Mouse (Mus musculus): ENCODE measurements around the gene Ets1. TPM values are rescaled to one million over a fixed set of nuclear protein-coding genes. Genes with fewer than 3 reads are reported as not detected.

Gene Ets1
- polyA plus RNA-seq, 1 experiment = 7.4 TPM

DNA sequence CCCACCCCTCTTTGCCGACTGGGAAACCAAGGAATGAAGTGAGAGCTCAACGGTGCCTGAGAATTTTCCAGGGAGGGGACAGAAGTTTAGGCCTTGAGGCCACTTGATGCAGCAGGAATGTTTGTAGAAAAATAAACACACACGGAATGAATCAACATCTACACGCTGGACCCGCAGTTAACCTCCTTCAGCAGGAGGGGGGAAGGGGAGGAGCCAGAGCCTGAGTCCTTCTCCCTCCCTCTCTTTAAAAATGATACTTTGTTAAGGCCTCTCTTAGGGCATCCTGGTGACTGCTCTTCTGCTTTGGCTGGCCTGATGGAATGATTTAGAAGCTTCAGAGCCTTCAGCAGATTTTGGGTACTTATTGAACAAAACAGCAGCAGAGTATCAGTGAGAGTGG lies 73.3 kb downstream of the Ets1 start:
- Histone ChIP-seq H3K27ac (ENCODE audit: insufficient read depth, low read depth, low read length) (no peak overlapping the region), H3K4me1 (ENCODE audit: control insufficient read depth, insufficient read depth, low read length) (peaks cover 14% of the 10 kb centered on the region), H3K4me3 (ENCODE audit: insufficient read depth, low read length) (no peak overlapping the region)
- no peak for TF ChIP-seq CTCF (IDR thresholded peaks at IDR 0.05; ENCODE audit: low read depth, low read length)
- no peak for TF ChIP-seq POLR2A (IDR thresholded peaks at IDR 0.05; ENCODE audit: borderline replicate concordance, low read depth, low read length)

DNA sequence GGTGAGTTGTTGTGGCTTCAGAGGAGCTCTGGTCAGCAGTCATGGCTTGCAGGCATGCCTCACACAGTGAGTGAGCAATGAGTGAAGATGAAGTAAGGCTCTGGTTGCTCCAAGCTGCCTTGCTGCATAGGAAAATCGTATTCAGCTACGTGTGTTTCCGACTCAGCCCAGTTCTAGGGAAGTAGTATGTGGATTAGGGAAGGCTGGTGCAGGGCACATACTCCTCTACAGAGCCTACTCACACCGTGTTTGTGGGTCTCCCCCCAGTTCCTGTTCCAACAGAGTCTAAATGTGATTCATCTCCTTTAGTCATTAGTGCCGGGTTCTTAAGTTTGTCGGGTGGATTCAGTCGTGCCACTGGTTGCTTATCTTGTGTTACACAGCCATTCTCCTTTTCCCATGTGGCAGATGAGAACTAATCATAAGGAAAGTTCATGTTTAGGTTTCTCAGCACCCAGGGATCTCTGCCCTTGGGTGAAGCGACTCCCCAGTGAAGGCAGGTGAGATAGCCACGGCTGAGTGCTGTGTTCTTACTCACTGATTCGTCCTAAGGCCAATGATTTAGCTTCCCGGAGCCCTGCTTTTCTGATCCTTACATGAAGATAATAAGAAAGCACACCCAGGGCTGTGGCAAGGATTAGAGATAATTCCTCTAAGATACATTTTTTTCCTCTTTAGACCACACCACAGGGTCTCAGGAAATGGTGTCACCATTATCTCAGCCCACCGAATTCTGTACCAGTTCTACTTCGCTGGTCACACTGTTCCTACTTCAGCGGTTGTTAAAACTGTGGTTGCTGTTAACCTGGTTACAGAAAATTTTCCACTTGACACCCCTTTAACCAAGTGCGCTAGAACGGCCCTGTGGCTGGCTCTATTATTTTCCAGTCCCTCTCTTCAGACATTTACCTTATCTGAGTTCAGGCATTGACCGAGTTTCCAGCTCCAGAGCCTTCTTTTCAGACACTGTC lies 74.0 kb downstream of the Ets1 start:
- Histone ChIP-seq H3K27ac (ENCODE audit: insufficient read depth, low read depth, low read length) (no peak overlapping the region), H3K4me1 (ENCODE audit: control insufficient read depth, insufficient read depth, low read length) (peaks cover 20% of the 10 kb centered on the region), H3K4me3 (ENCODE audit: insufficient read depth, low read length) (no peak overlapping the region)
- no peak for TF ChIP-seq CTCF (IDR thresholded peaks at IDR 0.05; ENCODE audit: low read depth, low read length)
- TF ChIP-seq POLR2A (IDR thresholded peaks at IDR 0.05; ENCODE audit: borderline replicate concordance, low read depth, low read length) = no peak

DNA sequence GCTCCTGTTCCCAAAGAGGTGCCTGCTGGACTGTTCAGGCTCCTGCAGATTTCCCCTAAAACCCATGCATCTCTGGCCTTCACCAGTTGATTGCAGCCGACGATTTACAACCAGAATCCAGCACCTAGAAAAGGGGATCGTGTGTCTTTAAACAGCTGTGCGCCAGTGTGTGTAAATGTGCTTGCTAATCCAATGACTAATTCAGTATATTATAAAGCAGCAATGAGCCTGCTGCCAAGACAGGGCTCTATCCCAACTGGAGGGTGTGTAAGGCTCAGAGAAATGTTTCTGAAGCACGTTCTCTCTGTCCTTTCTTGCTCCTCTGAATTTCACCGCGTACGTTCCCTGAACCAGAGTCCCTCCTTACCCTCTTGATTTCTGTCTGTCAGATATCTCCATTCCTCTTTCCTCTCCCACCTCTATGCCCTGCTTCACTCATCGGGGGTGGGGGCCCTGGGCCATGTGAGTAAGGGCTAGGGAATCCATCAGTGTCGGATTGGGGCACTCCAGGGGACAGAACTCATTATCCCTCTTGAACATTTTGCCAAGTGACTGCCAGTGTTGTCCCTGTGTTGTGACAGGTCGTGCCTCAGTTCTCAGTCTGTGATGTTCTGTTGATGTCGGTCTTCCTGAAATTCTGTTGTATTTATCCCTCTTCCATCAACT lies 75.1 kb downstream of the Ets1 start:
- H3K4me1 ChIP-seq (ENCODE audit: control insufficient read depth, insufficient read depth, low read length) = peaks cover 28% of the 10 kb centered on the region
- H3K27ac ChIP-seq (ENCODE audit: insufficient read depth, low read depth, low read length) = no peak overlapping the region
- H3K4me3 ChIP-seq (ENCODE audit: insufficient read depth, low read length) = no peak overlapping the region
- TF ChIP-seq POLR2A (IDR thresholded peaks at IDR 0.05; ENCODE audit: borderline replicate concordance, low read depth, low read length) (no peak), CTCF (IDR thresholded peaks at IDR 0.05; ENCODE audit: low read depth, low read length) (no peak)

DNA sequence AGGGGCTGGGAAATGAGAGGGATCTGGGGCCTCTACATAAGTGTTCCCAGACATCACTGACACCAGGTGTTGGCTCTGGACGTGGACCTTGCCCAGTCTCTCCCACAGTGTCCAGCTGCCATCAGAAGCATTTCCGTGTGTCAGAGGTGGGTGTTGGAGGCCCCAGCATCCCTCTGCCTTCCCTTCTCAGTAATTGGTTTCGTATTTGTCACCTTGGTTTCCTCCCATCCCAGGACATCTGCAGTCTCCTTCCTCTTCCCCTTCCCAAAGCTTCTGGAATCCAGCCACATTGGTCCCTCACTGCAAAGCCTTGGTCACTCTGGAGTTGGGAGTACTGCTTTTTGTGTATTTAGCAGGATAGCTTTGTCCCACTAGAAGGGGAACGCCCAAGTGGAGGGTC lies 75.7 kb downstream of the Ets1 start:
- H3K27ac ChIP-seq (ENCODE audit: insufficient read depth, low read depth, low read length) = no peak overlapping the region
- TF ChIP-seq POLR2A (IDR thresholded peaks at IDR 0.05; ENCODE audit: borderline replicate concordance, low read depth, low read length) (no peak), CTCF (IDR thresholded peaks at IDR 0.05; ENCODE audit: low read depth, low read length) (no peak)
- H3K4me3 ChIP-seq (ENCODE audit: insufficient read depth, low read length) = no peak overlapping the region
- H3K4me1 ChIP-seq (ENCODE audit: control insufficient read depth, insufficient read depth, low read length) = peaks cover 32% of the 10 kb centered on the region

DNA sequence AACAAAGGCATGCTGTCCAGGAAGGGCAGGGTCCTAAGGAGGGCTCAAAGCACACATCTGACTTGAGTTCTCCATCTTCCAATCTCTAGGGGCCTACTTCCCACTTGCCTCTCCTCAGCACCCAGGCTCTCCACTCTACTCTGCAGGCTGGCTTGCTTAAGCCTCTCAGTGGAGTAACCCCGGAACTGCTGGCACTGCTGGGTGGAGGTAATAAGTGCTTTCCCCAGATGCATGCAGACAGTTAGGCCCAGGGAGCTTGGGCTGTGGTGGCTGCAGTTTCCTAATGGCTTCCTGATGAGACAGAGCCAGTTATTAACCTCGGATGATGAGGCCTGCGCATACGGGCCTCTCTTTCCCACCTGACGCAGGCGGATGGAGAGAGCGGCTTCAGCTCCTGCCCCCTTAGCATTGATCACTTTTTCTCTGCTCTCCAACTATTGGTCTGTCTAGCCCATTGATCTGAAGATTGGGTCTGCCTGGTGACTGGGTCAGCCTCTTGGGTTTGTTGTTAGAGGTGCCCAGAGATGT lies 76.4 kb downstream of the Ets1 start:
- Histone ChIP-seq H3K4me1 (ENCODE audit: control insufficient read depth, insufficient read depth, low read length) (peaks cover 32% of the 10 kb centered on the region), H3K4me3 (ENCODE audit: insufficient read depth, low read length) (no peak overlapping the region), H3K27ac (ENCODE audit: insufficient read depth, low read depth, low read length) (no peak overlapping the region)
- TF ChIP-seq POLR2A (IDR thresholded peaks at IDR 0.05; ENCODE audit: borderline replicate concordance, low read depth, low read length) (no peak), CTCF (IDR thresholded peaks at IDR 0.05; ENCODE audit: low read depth, low read length) (no peak)

DNA sequence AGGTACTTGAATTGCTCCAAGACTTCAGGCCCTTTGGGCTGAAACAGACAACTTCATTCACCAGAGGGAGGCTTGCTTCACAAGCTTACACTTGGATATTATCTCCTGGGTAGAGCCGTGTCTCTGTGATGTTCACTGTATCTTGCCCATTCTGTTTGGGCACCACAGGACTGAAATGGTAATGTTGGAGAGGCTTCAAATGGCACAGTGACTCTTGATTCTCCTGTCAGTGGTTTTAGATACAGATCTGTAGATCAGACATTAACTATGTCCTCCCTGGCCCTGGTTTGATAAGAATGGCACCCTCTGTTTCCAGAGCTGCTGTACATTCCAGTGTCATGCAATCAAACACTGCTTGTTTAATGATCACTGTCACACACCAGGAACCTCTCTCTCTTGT lies 77.1 kb downstream of the Ets1 start:
- H3K27ac ChIP-seq (ENCODE audit: insufficient read depth, low read depth, low read length) = no peak overlapping the region
- TF ChIP-seq CTCF (IDR thresholded peaks at IDR 0.05; ENCODE audit: low read depth, low read length) (no peak), POLR2A (IDR thresholded peaks at IDR 0.05; ENCODE audit: borderline replicate concordance, low read depth, low read length) (no peak)
- H3K4me3 ChIP-seq (ENCODE audit: insufficient read depth, low read length) = no peak overlapping the region
- H3K4me1 ChIP-seq (ENCODE audit: control insufficient read depth, insufficient read depth, low read length) = peaks cover 32% of the 10 kb centered on the region

DNA sequence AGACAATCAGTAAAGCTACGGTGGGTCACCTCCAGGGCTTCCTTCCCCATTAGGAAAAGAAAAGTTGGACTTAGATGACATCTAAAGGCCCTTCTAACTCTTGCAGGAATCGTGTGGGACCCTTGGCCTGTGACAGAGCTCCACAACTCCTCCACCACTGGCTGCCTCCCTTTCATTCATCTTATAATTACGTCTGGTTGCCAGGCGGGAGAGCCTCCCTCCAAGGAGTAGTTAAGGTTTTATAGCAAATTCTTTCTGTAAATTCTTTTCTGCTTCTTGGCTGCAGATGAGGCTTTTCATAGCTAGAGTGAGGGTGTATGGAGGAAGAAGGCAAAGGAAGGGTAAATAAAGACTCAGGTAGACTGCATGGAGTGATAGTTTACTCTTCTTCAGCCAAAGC lies 77.8 kb downstream of the Ets1 start:
- Histone ChIP-seq H3K4me1 (ENCODE audit: control insufficient read depth, insufficient read depth, low read length) (peaks cover 32% of the 10 kb centered on the region), H3K27ac (ENCODE audit: insufficient read depth, low read depth, low read length) (no peak overlapping the region), H3K4me3 (ENCODE audit: insufficient read depth, low read length) (no peak overlapping the region)
- TF ChIP-seq CTCF (IDR thresholded peaks at IDR 0.05; ENCODE audit: low read depth, low read length) (no peak), POLR2A (IDR thresholded peaks at IDR 0.05; ENCODE audit: borderline replicate concordance, low read depth, low read length) (no peak)

DNA sequence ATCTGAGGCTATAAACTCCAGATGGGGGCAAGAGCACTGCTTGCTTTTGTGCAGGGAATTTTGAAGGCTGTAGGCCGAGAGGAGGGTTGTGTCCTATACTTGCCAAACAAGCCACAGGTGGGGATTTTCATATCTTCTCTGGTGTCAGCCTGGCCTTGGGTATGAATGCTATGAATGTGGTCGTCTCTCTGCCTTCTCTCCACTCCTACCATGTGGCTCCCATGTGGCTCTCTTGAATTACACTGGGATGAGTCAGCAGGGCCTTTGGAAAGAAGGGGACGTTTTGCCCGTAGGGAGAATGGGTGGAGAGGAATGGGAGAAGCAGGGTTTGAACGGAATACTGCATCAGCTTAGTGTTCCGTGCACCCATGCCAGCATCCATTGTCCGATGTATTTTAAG lies 78.5 kb downstream of the Ets1 start:
- no peak overlapping the region for H3K27ac ChIP-seq (ENCODE audit: insufficient read depth, low read depth, low read length)
- no peak overlapping the region for H3K4me3 ChIP-seq (ENCODE audit: insufficient read depth, low read length)
- H3K4me1 ChIP-seq (ENCODE audit: control insufficient read depth, insufficient read depth, low read length) = peaks cover 29% of the 10 kb centered on the region
- TF ChIP-seq CTCF (IDR thresholded peaks at IDR 0.05; ENCODE audit: low read depth, low read length) (no peak), POLR2A (IDR thresholded peaks at IDR 0.05; ENCODE audit: borderline replicate concordance, low read depth, low read length) (no peak)

DNA sequence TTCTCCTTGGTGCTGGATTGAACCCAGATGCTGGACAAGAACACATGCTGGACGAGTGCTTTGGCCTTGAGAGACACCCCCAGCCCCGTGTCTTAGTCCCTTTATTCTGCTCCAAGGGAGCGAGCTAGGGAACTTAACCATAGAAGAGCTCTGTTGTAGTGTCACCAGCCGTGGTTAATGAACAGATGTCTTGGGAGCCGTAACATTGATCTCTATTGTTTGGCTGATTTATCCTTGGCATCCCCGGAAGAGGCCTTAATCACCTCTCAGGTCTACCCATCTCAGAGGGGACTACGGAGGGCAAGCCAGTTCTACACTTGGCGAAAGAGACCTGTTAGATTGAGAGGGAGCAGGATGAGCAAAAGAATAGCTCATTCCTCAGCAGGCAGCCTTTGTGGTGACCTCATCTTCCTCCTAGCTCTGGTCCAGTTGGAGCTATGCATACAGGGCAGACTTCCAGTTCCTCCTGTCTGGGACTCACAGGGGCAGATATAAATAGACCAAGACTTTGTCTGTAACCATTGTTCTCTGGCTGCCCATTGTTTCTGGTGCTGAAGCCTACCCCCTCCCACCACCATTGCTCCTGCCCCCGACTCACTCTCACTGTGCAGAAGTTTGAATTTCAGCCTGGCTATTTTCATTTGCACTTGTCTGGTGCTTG lies 79.9 kb downstream of the Ets1 start:
- Histone ChIP-seq H3K27ac (ENCODE audit: insufficient read depth, low read depth, low read length) (no peak overlapping the region), H3K4me3 (ENCODE audit: insufficient read depth, low read length) (no peak overlapping the region), H3K4me1 (ENCODE audit: control insufficient read depth, insufficient read depth, low read length) (peaks cover 32% of the 10 kb centered on the region)
- TF ChIP-seq POLR2A (IDR thresholded peaks at IDR 0.05; ENCODE audit: borderline replicate concordance, low read depth, low read length) (no peak), CTCF (IDR thresholded peaks at IDR 0.05; ENCODE audit: low read depth, low read length) (no peak)

Measured in bone marrow macrophage, adult 2 months (primary cell).